Mouse (Mus musculus): Measurements from ENCODE around the gene Gp1bb.

DNA sequence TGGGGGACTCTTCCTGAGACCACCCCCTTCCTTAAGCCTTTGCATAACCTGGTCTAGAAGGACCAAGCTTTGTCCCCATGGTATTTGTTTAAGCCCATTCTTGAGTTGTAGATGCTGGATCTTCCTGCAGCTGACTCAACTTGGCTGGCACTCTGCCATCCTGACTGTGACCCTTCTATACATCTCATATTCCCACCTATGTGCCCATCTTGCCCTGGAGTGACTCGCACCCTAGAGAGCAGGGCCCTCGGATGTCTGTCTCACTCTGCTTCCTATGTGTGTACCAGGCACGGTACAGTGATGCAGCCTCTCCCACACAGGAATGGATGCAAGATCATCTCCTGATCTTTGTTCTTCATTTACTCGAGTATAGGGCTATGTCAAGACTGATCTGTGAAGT, 20.7 kb upstream of the Gp1bb start:
- TF ChIP-seq CTCF (IDR thresholded peaks at IDR 0.05; ENCODE audit: control insufficient read depth, insufficient read depth, insufficient read length) (no peak), USF1 (IDR thresholded peaks at IDR 0.05; ENCODE audit: low read depth) (no peak), MYOG (IDR thresholded peaks at IDR 0.05; ENCODE audit: control insufficient read depth, extremely low read depth, insufficient read length) (no peak), CEBPB (IDR thresholded peaks at IDR 0.05; ENCODE audit: low read depth) (no peak), MYOD1 (IDR thresholded peaks at IDR 0.05; ENCODE audit: control insufficient read depth, insufficient read length, low read depth) (no peak)

Data from C2C12 (cell line).